Mouse (Mus musculus) kidney, adult 2 months (tissue): ENCODE measurements at regions not wholly inside any gene's neighbourhood (a gene's known extent, or its start where the extent isn't known, plus 50 kb on each side); places are given as distances from the start of the nearest gene placed in this dataset.

ENCODE experiments used
- CTCF ChIP-seq: fragments of 200-500 bp; conservative IDR thresholded peaks from 2 replicates; pipeline ENCODE4 v1.5.1; 2011; ENCODE audit warnings: low read depth, mild to moderate bottlenecking, control low read depth, low read length, moderate library complexity, mixed read lengths; ENCODE audit not compliant: insufficient read depth, insufficient read length
- POLR2A ChIP-seq: fragments of 200-500 bp; IDR thresholded peaks from one replicate; pipeline ENCODE4 v1.6.1; 2011; ENCODE audit warnings: low read depth, low read length, control low read depth

DNA sequence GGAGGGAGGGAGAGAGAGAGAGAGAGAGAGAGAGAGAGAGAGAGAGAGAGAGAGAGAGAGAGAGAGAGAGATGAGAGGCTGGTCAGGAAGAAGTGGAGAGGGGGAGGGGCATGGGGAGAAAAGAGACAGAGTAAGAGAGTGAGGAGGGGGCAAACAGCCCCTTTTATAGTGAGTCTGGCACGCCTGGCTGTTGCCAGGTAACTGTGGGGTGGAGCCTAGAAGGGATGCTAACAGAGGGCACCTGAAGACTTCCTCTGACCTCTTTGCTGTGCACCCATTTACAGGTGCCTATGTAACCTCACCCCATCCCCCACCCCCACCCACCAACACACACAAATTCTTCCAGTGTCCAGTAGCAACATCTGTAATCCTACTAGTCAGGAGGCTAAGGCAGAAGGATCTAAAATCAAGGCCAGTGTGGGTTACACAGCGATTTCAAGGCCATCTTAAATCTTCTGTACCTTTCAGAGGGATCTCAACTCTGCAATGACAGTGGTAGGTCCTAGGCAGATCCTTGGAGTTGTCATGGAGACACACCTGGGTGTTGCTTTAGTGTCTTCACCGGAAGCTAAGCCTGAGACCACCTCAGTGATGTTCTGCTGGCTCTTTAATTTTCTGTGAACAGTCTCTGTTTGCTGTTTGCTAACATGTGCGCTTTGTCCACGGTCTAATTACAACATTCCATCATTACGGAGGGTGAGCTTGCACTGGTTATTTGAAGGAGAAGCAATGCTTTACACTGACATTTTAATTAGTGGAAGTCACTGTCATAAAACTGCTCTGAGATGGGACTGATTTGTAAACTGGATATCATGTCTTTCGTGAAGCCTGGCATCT is 65.1 kb upstream of the Ust start:
- TF ChIP-seq CTCF (no peak), POLR2A (no peak)
